Mouse (Mus musculus) stomach, adult 2 months (tissue): Measurements from ENCODE around the gene Zbtb7a. TPM values are rescaled to one million over a fixed set of nuclear protein-coding genes. Genes with fewer than 3 reads are reported as not detected.

ENCODE experiments used
- polyA plus RNA-seq: library from polyadenylated mRNA; depleted of rRNA; stranded (reverse); fragments of >200 nt; gene quantifications from 2 replicates; pipeline ENCODE4 v1.2.3, GENCODE M21; 2012; rRNA removed

The Zbtb7a gene
- 48.3 and 79.2 TPM in 2 replicates for polyA plus RNA-seq

DNA sequence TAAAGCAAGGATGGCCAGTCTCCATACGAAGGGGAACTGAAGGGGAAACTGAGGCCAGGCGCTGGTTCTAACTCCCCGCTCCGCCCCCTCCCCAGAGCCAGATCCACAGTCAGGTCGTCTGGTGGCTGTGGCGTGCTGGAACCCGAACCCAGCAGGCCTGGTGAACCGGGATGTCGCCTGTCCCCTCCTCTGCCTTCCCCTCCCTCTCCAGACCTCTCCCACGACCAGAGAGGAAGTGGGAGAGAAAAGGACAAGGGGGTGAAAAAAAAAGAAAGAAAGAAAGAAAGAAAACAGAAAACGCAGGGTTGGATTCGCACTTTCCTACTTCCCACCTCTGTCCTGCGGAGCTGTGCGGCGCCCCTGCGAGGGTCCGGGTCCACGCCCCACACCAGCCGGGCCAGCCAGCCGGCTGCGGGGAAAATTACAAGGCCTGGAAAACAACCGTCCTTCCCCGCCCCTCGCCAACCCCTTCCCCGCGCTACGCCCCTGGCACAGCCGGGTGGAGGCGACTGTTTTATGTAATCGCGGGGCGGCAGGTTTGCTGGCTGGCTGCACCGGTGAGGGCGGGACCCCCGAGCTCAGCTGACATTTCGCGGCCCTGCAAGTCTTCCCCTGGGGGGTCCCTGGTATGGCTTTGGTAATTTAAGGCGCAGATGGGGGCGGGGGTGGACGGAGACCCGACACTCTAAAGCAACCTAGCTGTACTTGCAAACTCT, at the start of gene Zbtb7a:
Gene Zbtb7a, plus strand, starts transcription at position 255 of the 716 bp plus-strand sequence.

DNA sequence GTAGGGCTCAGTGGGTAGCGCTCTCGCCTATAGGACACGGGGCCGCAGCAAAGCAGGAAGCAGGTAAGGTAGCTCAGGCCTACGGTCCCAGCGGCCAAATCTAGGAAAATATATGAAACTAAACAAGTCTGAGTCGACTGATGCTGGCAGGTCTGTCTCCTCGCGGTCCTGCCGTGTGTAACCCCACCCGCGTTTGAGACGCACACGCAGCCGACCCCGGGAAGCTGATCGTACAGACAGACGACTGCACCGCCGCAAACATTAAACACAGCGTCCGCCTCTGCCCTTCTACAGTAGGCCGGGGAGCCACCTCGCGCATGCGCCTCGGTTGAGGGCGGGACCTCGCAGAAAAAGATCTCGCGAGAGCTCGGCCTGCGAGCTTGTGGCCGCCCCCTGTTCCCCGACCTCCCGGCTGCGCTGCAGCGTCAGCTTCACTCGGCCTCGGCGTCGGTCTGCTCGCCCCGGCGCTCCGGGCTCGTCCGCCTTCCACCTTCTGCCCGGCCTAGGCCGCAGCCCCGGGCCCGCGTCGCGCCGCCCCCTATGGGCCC, 29.4 kb upstream of the Zbtb7a start, which contains the start of gene Map2k2:
Gene Map2k2, plus strand, starts transcription at position 351 of the 548 bp plus-strand sequence.

DNA sequence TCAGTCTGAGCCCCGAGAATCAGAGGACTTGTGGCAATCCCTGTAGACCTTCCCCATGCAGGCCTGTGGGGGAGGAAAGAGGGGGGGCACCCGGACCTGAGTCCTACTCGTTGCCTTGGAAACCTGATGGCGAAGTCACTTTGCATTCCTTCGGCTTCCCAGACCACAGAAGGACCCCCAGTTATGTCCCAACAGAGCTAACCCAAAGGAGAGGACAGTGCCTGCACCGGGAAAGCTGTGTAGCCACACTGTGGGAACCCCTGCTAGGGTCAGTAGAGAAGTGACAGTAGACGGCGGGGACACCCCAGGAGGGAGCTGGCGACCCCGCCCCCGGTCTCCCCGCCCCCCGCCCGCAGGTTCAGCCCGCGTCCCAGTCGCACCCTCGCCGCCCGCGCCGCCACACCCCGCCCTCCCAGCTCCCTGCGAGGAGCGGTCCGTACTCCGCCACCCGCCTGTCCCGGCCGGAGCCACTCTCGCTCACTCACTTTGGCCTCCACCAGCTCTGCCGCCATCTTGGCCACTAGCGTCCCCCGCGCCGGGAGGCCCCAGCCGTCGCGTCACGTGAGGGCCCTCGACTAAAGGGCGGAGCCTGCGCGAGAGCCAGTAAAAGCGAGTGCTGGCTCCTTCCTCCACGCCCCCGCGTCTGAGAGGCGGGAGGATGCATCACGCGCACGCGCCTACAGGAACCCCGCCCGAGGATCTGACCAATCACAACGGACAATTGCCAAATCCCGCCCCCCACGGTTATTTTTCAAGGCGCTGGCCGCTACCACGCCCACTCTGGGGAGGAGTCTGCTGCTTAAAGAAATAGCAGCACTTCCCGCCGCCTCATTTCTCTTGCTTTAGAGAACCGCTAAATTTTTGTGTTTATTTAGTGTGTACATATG, 32.4 kb downstream of the Zbtb7a start, which contains the start of gene Pias4:
Gene Pias4, minus strand, starts transcription at position 724 of the 887 bp plus-strand sequence.

DNA sequence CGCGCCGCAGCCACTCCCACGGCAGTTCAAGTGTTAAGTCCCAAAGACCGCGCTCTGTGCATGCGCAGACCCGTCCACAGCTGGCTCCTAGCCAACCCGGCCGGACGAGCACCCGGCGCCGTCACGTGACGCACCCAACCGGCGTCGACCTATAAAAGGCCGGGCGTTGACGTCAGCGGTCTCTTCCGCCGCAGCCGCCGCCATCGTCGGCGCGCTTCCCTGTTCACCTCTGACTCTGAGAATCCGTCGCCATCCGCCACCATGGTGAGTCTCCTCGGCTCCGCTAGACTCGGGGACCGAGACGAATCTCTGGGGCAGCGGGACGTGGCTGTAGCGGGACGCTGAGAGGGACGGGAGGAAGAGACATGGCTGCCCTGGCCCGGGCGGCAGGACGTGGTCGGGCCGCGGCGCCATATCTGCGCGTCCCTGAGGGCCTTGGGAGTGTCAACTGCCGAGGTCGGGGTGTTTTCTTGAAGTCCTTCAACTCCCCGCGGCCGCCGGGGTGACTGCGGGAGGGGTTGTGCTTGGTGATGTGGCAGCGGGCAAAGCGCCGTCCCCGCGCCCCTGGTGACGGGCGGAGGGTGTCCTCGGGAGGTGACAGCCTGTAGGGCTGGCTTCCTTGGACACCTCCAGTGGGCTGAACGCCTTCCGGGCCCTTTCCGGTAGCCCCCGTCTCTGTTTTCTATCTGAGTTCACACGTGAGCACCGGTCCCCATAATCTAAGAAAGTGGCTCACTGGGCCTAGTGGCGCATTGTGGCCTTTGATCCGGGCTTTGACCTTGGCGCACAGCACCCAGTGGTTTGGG, 41.6 kb downstream of the Zbtb7a start, which contains the start of gene Eef2:
Gene Eef2, plus strand, starts transcription at position 166 of the 806 bp plus-strand sequence.

DNA sequence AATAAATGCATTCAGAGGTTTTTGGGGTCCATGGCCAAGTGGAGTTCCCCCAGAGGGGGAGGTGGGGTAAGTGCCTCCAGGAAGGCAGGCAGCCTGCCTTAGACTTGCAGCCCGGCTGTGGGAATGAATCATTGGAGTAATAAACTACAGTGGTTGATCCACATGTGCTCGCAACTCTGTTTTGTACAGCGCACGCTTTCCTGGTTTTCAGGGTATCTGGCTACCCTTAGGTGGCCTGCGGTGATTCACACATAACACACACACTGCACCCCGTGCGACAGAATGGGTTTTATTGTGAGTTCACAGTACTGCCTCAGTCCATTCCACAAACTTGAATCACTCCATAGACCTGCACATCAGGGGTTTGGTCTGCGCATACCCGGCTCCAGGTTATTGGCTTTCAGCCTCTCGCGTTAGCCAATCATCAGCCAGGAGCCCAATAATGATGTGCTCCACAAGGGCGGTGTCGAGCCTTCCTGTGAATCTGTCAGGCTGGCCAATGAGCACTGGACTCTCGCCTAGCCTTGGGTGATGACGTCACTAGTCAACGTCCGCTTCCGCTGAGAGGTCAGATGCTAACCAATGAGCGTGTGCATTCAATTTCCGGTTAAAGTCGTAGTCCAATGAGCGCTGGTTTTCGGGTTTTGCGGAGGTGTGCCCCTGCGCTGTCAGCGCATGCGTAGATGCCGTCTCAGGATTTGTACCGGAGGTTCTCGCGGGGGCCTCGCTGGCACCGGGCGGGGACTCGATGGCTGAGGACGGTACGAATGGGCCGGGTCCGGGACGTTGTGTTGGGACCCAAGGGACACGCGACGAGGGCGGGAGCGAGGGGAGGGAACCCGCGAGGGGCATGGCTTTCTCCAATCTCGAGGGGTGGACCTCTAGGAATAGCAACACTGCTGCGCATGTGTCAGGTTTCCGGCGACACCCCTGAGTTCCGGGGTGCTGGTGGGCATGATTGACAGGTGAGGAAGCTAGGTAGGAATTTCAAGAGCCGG, 47.6 kb downstream of the Zbtb7a start, which contains the start of gene Dapk3:
Gene Dapk3, plus strand, starts transcription at position 670 of the 998 bp plus-strand sequence.

DNA sequence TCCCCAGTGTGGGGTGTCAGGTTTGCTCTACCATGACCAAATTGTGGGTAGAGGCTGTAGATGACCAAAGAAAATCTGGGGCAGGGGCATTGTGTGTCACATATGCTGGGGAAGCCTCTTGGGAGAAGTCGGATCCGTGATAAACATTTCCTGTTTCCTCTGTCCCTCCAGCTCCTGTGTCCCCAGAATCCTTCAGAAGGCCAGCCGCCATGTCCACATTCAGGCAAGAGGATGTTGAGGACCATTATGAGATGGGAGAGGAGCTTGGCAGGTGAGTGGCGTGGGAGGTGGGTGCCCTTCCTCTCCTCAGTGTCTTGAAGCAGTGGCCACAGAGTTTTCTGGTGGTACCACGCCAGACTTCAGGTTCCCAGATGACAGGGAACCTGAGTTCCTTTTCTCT, 48.8 kb downstream of the Zbtb7a start, which contains the start of gene 4930442H23Rik:
Gene 4930442H23Rik, minus strand, starts transcription at position 45 of the 400 bp plus-strand sequence.

DNA sequence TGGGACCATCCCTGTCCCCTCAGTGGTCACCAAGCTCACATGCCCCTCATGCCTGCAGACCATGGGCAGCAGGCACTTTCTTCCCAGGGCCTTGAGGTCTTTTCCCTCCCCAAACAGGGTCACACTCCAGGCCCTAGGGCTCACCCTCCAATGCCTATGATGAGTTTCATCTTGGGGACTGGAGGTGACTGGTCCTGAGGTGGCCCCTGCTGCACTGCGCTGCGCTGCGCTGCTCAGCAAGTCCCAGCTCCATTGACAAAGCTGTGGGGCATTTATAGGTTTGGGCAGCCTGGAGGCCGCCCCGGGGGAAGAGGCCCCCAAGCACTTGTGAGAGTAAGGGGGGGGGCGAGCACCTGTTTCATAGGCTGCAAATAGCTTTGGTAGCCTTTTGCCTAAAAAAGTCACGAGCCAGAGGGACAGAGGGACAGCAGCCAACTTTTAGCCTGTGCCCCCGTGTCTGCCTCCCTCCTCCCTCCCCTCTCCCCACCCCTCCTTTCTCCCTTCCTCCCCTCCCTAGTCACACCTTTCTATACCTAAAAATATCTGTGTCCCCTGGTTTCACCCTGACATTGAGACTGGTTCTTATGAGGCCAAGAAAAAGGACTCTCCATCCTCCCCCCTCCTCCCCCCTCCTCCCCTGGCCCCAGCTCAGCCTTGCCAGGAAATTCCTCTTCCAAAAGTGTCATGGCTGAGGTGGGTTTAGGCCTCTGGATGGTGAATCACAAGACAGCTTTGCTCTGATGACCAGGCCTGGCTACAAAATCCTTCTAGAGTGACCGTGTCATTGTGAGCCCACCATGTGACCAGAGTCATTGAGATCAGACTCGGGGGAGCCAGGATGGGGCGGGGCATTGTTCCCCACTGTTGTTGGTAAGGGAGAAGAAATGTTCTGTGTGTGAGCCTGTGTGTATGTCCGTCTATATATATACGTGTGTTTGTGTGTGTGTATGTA, 67.1 kb downstream of the Zbtb7a start, which contains the start of gene Nmrk2:
Gene Nmrk2, minus strand, starts transcription at position 245 of the 952 bp plus-strand sequence.

Other genes starting within 250 kb of the Zbtb7a start
- gene Timm13, start 234.3 kb upstream of the Zbtb7a start, polyA plus RNA-seq = 106 and 120 TPM in 2 replicates
- 15.5 and 17.3 TPM in 2 replicates for gene Lmnb2, start 217.0 kb upstream of the Zbtb7a start, polyA plus RNA-seq
- gene Gadd45b, start 205.1 kb upstream of the Zbtb7a start, polyA plus RNA-seq = 13.8 and 21.5 TPM in 2 replicates
- gene Gng7, start 120.3 kb upstream of the Zbtb7a start, polyA plus RNA-seq = 0.71 and 1.1 TPM in 2 replicates
- gene Diras1, start 109.6 kb upstream of the Zbtb7a start, polyA plus RNA-seq = 0.29 and 0.37 TPM in 2 replicates
- gene Slc39a3, start 97.8 kb upstream of the Zbtb7a start, polyA plus RNA-seq = 18.5 and 21.8 TPM in 2 replicates
- 106 and 140 TPM in 2 replicates for gene Sgta, start 75.0 kb upstream of the Zbtb7a start, polyA plus RNA-seq
- 63.0 and 106 TPM in 2 replicates for gene Thop1, start 65.2 kb upstream of the Zbtb7a start, polyA plus RNA-seq
- gene Creb3l3, start 36.3 kb upstream of the Zbtb7a start, polyA plus RNA-seq = 2.0 and 3.8 TPM in 2 replicates
- gene Map2k2, start 29.3 kb upstream of the Zbtb7a start, polyA plus RNA-seq = 190 and 419 TPM in 2 replicates
- 25.3 and 28.0 TPM in 2 replicates for gene Pias4, start 32.7 kb downstream of the Zbtb7a start, polyA plus RNA-seq
- 532 and 619 TPM in 2 replicates for gene Eef2, start 41.4 kb downstream of the Zbtb7a start, polyA plus RNA-seq
- 62.9 and 105 TPM in 2 replicates for gene Dapk3, start 47.8 kb downstream of the Zbtb7a start, polyA plus RNA-seq
- gene 4930442H23Rik, start 48.6 kb downstream of the Zbtb7a start, polyA plus RNA-seq = not detected in 2 replicates
- gene Nmrk2, start 66.8 kb downstream of the Zbtb7a start, polyA plus RNA-seq = 0.67 TPM in 2 replicates
- 0.15 and 0.17 TPM in 2 replicates for gene Atcay, start 95.6 kb downstream of the Zbtb7a start, polyA plus RNA-seq
- gene Zfr2, start 97.9 kb downstream of the Zbtb7a start, polyA plus RNA-seq = 5.2 and 6.0 TPM in 2 replicates
- 1.5 and 3.0 TPM in 2 replicates for gene Matk, start 117.7 kb downstream of the Zbtb7a start, polyA plus RNA-seq
- 75.5 and 146 TPM in 2 replicates for gene Mrpl54, start 131.7 kb downstream of the Zbtb7a start, polyA plus RNA-seq
- gene Apba3, start 131.7 kb downstream of the Zbtb7a start, polyA plus RNA-seq = 58.9 and 73.0 TPM in 2 replicates
- 85.6 and 104 TPM in 2 replicates for gene Tjp3, start 156.4 kb downstream of the Zbtb7a start, polyA plus RNA-seq
- 33.5 and 41.8 TPM in 2 replicates for gene Pip5k1c, start 157.7 kb downstream of the Zbtb7a start, polyA plus RNA-seq
- gene Cactin, start 185.9 kb downstream of the Zbtb7a start, polyA plus RNA-seq = 11.9 and 14.7 TPM in 2 replicates
- gene Tbxa2r, start 193.5 kb downstream of the Zbtb7a start, polyA plus RNA-seq = 17.8 and 29.6 TPM in 2 replicates
- 2.3 TPM in 2 replicates for gene Gipc3, start 208.0 kb downstream of the Zbtb7a start, polyA plus RNA-seq
- gene Hmg20b, start 215.3 kb downstream of the Zbtb7a start, polyA plus RNA-seq = 95.3 and 125 TPM in 2 replicates
- 11.1 and 23.8 TPM in 2 replicates for gene Mfsd12, start 222.3 kb downstream of the Zbtb7a start, polyA plus RNA-seq
- gene 4930404N11Rik, start 230.6 kb downstream of the Zbtb7a start, polyA plus RNA-seq = 229 and 346 TPM in 2 replicates
- 64.1 and 71.5 TPM in 2 replicates for gene Fzr1, start 243.3 kb downstream of the Zbtb7a start, polyA plus RNA-seq
- 57.2 and 82.1 TPM in 2 replicates for gene Dohh, start 249.2 kb downstream of the Zbtb7a start, polyA plus RNA-seq
- gene Gm48551, start 249.2 kb downstream of the Zbtb7a start, polyA plus RNA-seq = 0.54 and 0.88 TPM in 2 replicates